Comparison of ENCODE assay signal across 25 mouse cellular contexts in genomic region chr5:44242828-44243227, GRCm38 (mm10).
"Had no signal": no experiment of that assay in that cellular context is flagged by ENCODE, and none has a peak within 500 bp of the region (broad histone marks: within the 10 kb centered on the region; RNA-seq: fewer than 3 reads in every experiment).

No protein-coding gene starts in this region.

- H3K27me3 ChIP-seq: heart, embryonic 13.5 days; heart, embryonic 15.5 days; hindbrain, embryonic 13.5 days; hindbrain, embryonic 15.5 days; limb, embryonic 12.5 days had no signal

- DNase-seq: gastrocnemius, adult 2 months; gastrocnemius, postnatal 10 days; gastrocnemius, postnatal 25 days; heart, adult 18-20 months; heart, postnatal 14 days; heart, postnatal 36 days; kidney, adult 11 months; kidney, adult 8-10 months; kidney, postnatal 10 days; kidney, postnatal 25 days; kidney, postnatal 4 days; liver; liver, embryonic 13.5 days had no signal

- H3K9ac ChIP-seq: heart, embryonic 13.5 days; heart, embryonic 15.5 days; hindbrain, embryonic 13.5 days; hindbrain, embryonic 15.5 days; limb, embryonic 12.5 days; liver, embryonic 13.5 days; liver, embryonic 15.5 days had no signal

- ATAC-seq: hindbrain, postnatal 0 days; intestine, embryonic 16.5 days had no signal

- H3K36me3 ChIP-seq: heart, embryonic 10.5 days; heart, embryonic 13.5 days; heart, embryonic 15.5 days; hindbrain, embryonic 13.5 days; hindbrain, embryonic 15.5 days; limb, embryonic 10.5 days; limb, embryonic 12.5 days; liver, embryonic 13.5 days; liver, embryonic 15.5 days had no signal

- H3K4me2 ChIP-seq: heart, embryonic 13.5 days; heart, embryonic 15.5 days; hindbrain, embryonic 13.5 days; hindbrain, embryonic 15.5 days; limb, embryonic 12.5 days; liver, embryonic 13.5 days; liver, embryonic 15.5 days had no signal

- H3K4me1 ChIP-seq: heart, embryonic 15.5 days; hindbrain, embryonic 15.5 days had no signal

- H3K27ac ChIP-seq: gastrocnemius, adult 2 months; heart, embryonic 10.5 days; heart, embryonic 13.5 days; heart, embryonic 15.5 days; hindbrain, embryonic 13.5 days; hindbrain, embryonic 15.5 days; hindbrain, postnatal 0 days; layer of hippocampus, adult 2 months; left cerebral cortex, adult 2 months; limb, embryonic 10.5 days; limb, embryonic 12.5 days; liver, embryonic 13.5 days; liver, embryonic 15.5 days had no signal

- H3K9me3 ChIP-seq: heart, embryonic 10.5 days; heart, embryonic 15.5 days; hindbrain, embryonic 13.5 days; hindbrain, embryonic 15.5 days; limb, embryonic 10.5 days; liver, embryonic 13.5 days; liver, embryonic 15.5 days had no signal

- H3K4me3 ChIP-seq: gastrocnemius, adult 2 months; heart, embryonic 10.5 days; heart, embryonic 13.5 days; heart, embryonic 15.5 days; hindbrain, embryonic 13.5 days; hindbrain, embryonic 15.5 days; layer of hippocampus, adult 2 months; left cerebral cortex, adult 2 months; limb, embryonic 10.5 days; limb, embryonic 12.5 days; liver, embryonic 13.5 days; liver, embryonic 15.5 days had no signal
